Mouse (Mus musculus): Measurements from ENCODE around the gene Lrrc10. TPM values are rescaled to one million over a fixed set of nuclear protein-coding genes. Genes with fewer than 3 reads are reported as not detected.
"Not testable (repeated sequence)": the region's sequence is repeated elsewhere in the genome, so short reads cannot be mapped to it uniquely, and the experiment has no call there.

Gene Lrrc10
- polyA plus RNA-seq, 1 experiment from 2014 or later, result not detected

DNA sequence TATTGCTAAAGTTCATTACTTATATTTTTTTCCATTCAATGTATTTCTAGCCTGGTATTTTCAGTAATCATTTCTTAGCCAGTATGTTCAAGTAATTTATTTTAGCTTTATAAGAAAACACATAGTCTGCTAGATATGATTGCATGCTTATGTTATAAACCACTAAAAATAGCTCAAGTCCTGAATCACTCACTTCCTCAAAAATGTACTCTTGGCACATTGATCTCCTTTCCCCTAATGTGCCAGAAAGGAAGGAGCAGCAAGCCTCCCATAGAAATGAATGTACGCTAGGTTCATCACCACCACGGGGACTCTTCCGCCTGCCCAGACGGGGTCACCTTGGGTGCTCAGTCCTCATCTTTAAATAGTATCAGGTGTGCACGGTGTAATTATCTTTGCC, 30.6 kb upstream of the Lrrc10 start:
- Histone ChIP-seq H3K4me3 (no peak overlapping the region), H3K9me3 (no peaks in the 10 kb centered on the region), H3K4me1 (peaks cover 16% of the 10 kb centered on the region), H3K36me3 (no peaks in the 10 kb centered on the region), H3K27ac (replicated peaks) (no peak overlapping the region), H3K27me3 (0 out of 2 replicates have a peak, but pooled peaks cover 3% of the 10 kb centered on the region), H3K4me2 (replicated peaks) (no peak overlapping the region), H3K9ac (replicated peaks) (no peak overlapping the region)
- no peak for ATAC-seq (ENCODE audit: low FRiP score, low read depth)
- 91% methylated on average over 5 of the region's 5 CpGs for WGBS

DNA sequence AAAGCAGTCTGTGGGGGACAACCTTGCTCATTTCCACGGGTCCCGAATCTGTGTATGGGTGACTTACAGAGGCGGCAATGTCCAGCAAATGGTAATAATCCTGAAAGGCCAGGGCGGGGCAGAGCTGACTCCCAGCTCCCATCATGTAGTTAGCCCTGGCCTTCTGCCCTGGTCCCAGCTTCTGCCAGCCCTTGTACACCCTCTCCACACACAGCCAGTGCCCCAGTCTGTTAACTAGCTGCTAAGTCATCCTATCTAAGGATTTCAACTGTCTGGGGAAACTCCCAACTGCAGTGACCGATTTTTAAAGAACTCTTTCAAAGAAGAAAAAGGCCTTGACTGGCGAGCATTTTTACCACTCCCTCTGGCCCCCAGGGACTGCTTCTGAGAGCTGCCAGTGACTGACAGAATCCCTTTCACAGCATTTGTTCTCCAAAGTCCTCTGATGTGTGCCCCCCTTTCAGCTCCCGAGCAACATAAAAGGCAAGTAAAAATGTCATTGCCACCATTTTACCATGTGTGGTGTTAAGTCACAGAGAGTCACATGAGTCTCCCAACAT, 26.8 kb upstream of the Lrrc10 start:
- Histone ChIP-seq H3K36me3 (no peaks in the 10 kb centered on the region), H3K9ac (replicated peaks) (no peak overlapping the region), H3K27me3 (peaks cover 16% of the 10 kb centered on the region), H3K9me3 (no peaks in the 10 kb centered on the region), H3K27ac (replicated peaks) (no peak overlapping the region), H3K4me2 (replicated peaks) (no peak overlapping the region), H3K4me1 (peaks cover 22% of the 10 kb centered on the region), H3K4me3 (no peak overlapping the region)
- ATAC-seq (ENCODE audit: low FRiP score, low read depth), result no peak
- 51% methylated on average over 7 of the region's 7 CpGs for WGBS

DNA sequence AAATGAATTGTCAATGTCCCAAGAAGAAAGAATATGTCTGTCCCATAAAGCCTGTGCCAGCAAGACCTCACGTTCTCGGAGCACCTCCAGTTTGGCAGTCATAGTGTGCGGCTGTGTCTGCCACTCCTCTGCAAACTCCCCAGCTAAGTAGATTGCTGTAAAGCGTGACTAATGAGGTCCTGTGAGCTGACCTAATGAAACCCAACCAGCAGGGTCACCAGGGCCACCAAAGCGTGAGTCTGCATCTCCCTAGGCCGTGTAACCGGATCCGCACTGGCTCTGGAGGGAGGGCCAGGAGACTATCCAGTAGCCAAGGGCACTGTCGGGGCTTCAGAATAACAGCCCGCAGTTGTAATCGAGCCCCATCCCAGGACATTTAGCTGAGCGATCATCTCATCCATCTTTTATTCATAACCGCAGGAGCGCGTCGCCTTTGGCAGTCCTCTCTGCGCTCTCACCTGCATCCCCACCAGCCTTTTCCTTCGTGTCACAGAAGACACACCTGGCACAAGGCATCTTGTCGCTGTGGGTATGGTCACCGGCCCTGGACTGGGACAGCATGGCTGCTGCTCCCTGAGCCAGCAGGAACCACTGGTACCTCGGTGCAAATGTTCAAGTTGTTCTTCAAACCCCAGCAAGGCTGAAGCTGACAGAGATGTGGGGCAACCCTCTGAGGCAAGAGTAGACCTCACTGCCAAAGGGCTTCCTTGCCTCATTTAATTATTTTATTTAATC, 24.0 kb upstream of the Lrrc10 start:
- Histone ChIP-seq H3K4me1 (peaks cover 17% of the 10 kb centered on the region), H3K27me3 (peaks cover 31% of the 10 kb centered on the region), H3K9ac (replicated peaks) (no peak overlapping the region), H3K27ac (replicated peaks) (no peak overlapping the region), H3K36me3 (no peaks in the 10 kb centered on the region), H3K9me3 (no peaks in the 10 kb centered on the region), H3K4me2 (replicated peaks) (0 out of 2 replicates have a peak overlapping the region, but pooled peaks have one; percentile 11), H3K4me3 (no peak overlapping the region)
- WGBS, result 21% methylated on average over 21 of the region's 21 CpGs
- peak; percentile 70 for ATAC-seq (ENCODE audit: low FRiP score, low read depth)

DNA sequence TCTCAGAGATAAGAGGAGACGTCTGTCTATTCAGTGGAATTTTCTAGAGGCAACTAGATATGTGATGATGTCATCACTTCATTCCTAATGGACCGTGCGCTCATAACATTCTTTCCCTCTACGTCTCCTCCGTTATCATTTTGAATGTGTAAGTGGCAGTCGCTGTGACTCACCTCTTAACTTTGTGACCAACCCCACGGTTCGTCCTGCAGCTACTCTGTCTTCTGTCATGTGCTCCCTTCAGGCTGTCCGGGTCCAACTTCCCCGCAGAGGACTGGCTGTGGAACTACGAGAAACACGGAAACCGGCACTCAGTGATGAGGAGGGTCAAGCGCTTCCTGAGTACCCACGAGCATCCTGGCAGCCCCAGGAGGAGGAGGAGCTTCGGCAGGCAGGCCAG, 21.4 kb upstream of the Lrrc10 start:
- H3K9ac ChIP-seq (replicated peaks), result no peak overlapping the region
- H3K36me3 ChIP-seq, result no peaks in the 10 kb centered on the region
- H3K9me3 ChIP-seq, result no peaks in the 10 kb centered on the region
- ATAC-seq (ENCODE audit: low FRiP score, low read depth), result no peak
- H3K4me2 ChIP-seq (replicated peaks), result no peak overlapping the region
- H3K4me1 ChIP-seq, result peaks cover 8% of the 10 kb centered on the region
- 70% methylated on average over 16 of the region's 16 CpGs for WGBS
- H3K27ac ChIP-seq (replicated peaks), result no peak overlapping the region
- no peak overlapping the region for H3K4me3 ChIP-seq
- peaks cover 31% of the 10 kb centered on the region for H3K27me3 ChIP-seq

DNA sequence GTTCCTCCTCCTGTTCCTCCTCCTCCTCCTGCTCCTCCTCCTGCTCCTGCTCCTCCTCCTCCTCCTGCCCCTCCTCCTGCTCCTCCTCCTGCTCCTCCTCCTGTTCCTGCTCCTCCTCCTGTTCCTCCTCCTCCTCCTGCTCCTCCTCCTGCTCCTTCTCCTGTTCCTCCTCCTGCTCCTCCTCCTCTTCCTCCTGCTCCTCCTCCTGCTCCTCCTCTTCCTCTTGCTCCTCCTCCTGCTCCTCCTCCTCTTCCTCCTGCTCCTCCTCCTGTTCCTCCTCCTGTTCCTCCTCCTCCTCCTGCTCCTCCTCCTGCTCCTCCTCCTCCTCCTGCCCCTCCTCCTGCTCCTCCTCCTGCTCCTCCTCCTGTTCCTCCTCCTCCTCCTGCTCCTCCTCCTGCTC, 19.4 kb upstream of the Lrrc10 start:
- H3K36me3 ChIP-seq; H3K4me1 ChIP-seq; H3K4me2 ChIP-seq (replicated peaks); H3K9me3 ChIP-seq; H3K4me3 ChIP-seq; H3K27ac ChIP-seq (replicated peaks); H3K9ac ChIP-seq (replicated peaks); ATAC-seq (ENCODE audit: low FRiP score, low read depth): not testable (repeated sequence)
- H3K27me3 ChIP-seq, result peaks cover 31% of the 10 kb centered on the region

DNA sequence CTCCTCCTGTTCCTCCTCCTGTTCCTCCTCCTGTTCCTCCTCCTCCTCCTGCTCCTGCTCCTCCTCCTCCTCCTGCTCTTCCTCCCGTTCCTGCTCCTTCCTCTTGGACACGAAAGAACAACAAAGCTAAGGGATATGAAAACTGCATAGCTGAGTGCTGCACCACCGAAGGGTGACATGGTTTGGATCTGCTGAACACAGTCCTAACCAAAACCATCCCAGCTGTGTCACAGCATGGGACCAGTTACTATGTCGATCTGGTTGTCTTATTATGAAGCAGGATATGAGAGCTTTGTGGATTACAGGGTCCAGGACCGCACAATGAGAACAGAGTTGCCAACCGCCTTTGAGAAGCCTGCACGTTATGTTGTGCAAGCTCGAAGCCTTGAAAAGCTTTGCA, 19.0 kb upstream of the Lrrc10 start:
- Histone ChIP-seq H3K27me3 (peaks cover 28% of the 10 kb centered on the region), H3K4me1 (peaks cover 2% of the 10 kb centered on the region), H3K9me3 (no peaks in the 10 kb centered on the region), H3K9ac (replicated peaks) (no peak overlapping the region), H3K27ac (replicated peaks) (no peak overlapping the region), H3K36me3 (no peaks in the 10 kb centered on the region), H3K4me2 (replicated peaks) (no peak overlapping the region), H3K4me3 (no peak overlapping the region)
- 80% methylated on average over 8 of the region's 8 CpGs for WGBS
- no peak for ATAC-seq (ENCODE audit: low FRiP score, low read depth)

DNA sequence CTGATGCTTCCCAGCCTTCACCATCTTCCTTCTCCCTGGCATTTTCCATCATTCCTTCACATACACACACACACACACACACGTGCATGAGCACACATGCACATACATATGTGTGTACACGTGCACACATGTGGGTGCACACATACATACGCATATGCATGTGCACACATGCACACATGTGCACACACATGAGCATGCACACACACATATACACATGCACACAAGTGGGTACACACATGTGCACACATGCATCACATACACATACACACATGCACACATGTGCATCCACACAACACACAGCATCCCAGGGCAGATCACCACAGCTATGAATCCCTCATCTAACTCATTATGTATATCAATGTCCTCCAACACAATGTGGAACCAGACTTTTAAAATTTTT, 14.0 kb upstream of the Lrrc10 start:
- no peaks in the 10 kb centered on the region for H3K27me3 ChIP-seq
- no peaks in the 10 kb centered on the region for H3K36me3 ChIP-seq
- H3K27ac ChIP-seq (replicated peaks), result no peak overlapping the region
- WGBS, result 89% methylated on average over 3 of the region's 3 CpGs
- H3K4me1 ChIP-seq, result peaks cover 6% of the 10 kb centered on the region; the same call in 1 of the 2 replicates
- H3K4me2 ChIP-seq (replicated peaks), result no peak overlapping the region
- H3K9ac ChIP-seq (replicated peaks), result no peak overlapping the region
- no peak for ATAC-seq (ENCODE audit: low FRiP score, low read depth)
- H3K4me3 ChIP-seq, result no peak overlapping the region
- no peaks in the 10 kb centered on the region for H3K9me3 ChIP-seq

DNA sequence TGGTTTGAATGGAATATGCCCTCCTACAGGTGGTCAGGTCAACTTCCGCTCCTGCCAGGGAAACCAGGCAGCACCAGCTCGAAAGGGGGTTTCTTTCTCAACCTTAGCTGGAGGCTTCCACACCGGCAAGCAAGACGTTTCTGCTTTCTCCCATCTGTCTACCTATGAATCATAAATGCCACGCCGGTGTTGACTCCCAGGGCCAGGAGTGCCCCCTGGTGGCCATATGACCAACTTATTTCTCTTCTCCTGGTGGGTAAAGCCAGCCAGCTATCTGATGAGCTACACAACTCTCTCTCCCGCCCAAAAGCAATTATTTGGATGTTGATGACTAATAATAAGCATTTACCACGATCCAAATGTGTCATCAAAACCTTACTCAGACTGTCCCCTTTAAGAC, 11.4 kb upstream of the Lrrc10 start:
- no peak for ATAC-seq (ENCODE audit: low FRiP score, low read depth)
- no peaks in the 10 kb centered on the region for H3K27me3 ChIP-seq
- H3K4me2 ChIP-seq (replicated peaks), result no peak overlapping the region
- no peak overlapping the region for H3K4me3 ChIP-seq
- no peaks in the 10 kb centered on the region for H3K36me3 ChIP-seq
- 25% methylated on average over 8 of the region's 8 CpGs for WGBS
- H3K9me3 ChIP-seq, result no peaks in the 10 kb centered on the region
- no peak overlapping the region for H3K9ac ChIP-seq (replicated peaks)
- no peak overlapping the region for H3K27ac ChIP-seq (replicated peaks)
- peaks cover 6% of the 10 kb centered on the region; the same call in 1 of the 2 replicates for H3K4me1 ChIP-seq

DNA sequence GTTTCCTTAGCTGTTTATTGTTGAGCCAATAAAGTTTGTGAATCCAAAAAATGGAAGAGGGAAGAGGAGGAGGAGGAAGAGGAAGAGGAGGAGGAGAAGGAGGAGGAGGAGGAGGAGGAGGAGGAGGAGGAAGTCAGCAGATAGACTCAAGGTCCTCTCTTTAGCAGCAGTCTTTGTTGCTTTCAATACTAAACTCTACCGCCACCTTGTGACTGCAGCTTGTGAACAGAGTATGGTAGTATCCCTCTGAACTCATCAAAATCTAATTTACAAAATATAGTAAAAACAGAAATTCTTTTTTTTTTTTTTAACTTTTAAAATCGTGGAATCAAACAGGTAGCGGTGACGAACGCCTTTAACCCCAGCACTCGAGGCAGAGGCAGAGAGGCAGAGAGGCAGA, 4.8 kb upstream of the Lrrc10 start:
- Histone ChIP-seq H3K4me3 (no peak overlapping the region), H3K36me3 (no peaks in the 10 kb centered on the region), H3K27ac (replicated peaks) (no peak overlapping the region), H3K27me3 (0 out of 2 replicates have a peak, but pooled peaks cover 5% of the 10 kb centered on the region), H3K4me2 (replicated peaks) (no peak overlapping the region), H3K4me1 (peaks cover 7% of the 10 kb centered on the region; the same call in 1 of the 2 replicates), H3K9ac (replicated peaks) (no peak overlapping the region), H3K9me3 (no peaks in the 10 kb centered on the region)
- 66% methylated on average over 6 of the region's 6 CpGs for WGBS
- ATAC-seq (ENCODE audit: low FRiP score, low read depth), result no peak

DNA sequence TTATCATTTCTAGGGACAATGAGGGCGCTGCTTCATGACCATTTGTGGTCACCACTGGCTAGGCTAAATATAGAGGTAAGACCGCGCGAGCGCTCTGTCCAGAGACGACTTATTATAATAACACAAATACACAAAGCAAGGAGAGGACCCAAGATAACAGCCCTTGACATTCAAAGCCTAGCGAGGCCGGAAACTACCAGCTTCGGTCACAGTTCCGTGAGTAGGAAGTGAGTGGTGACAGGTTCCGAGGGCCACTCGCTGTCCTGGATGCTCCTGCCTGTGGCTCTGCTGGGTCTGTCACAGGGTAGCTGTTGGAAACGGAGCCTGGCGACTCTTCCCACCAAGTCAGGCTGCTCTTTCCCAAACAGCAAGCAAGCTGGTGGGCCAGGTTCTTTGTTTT, 2.8 kb upstream of the Lrrc10 start:
- 90% methylated on average over 14 of the region's 14 CpGs for WGBS
- ATAC-seq (ENCODE audit: low FRiP score, low read depth), result no peak
- no peak overlapping the region for H3K9ac ChIP-seq (replicated peaks)
- H3K27me3 ChIP-seq, result 0 out of 2 replicates have a peak, but pooled peaks cover 5% of the 10 kb centered on the region
- no peak overlapping the region for H3K27ac ChIP-seq (replicated peaks)
- no peaks in the 10 kb centered on the region for H3K36me3 ChIP-seq
- no peak overlapping the region for H3K4me3 ChIP-seq
- H3K4me1 ChIP-seq, result peaks cover 11% of the 10 kb centered on the region; the same call in 1 of the 2 replicates
- H3K9me3 ChIP-seq, result no peaks in the 10 kb centered on the region
- no peak overlapping the region for H3K4me2 ChIP-seq (replicated peaks)

DNA sequence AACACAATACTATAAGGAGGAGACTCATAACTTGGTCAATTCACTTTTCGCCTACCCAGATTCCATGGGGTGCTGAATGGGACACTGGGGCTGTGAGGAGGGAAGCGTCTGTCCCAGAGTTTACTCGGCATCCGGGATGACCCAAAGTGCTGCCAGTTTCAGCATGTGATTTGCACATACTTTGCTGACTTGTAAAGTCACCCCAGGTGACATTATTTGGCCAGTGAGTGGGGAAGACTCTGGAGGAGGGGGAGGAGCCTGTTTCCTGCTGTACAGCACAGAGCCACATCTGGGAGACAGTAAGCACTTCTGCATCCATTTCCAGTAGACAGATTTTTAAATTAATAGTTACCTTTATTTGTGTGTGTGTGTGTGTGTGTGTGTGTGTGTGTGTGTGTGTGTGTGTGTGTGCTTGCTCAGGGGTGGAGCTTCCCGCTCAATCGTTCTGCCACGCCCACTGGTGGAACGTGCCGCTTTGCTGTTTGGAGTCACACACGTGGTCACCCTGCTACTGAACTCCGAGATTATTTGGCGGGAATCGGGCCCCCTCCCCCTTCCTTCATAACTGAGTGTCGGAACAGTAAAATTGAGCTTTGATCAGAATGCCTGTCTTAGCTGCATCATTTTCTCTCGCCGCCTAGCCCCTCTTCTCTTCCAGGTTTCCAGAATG, 1.5 kb upstream of the Lrrc10 start:
- H3K9me3 ChIP-seq; H3K27me3 ChIP-seq; H3K4me2 ChIP-seq (replicated peaks); H3K9ac ChIP-seq (replicated peaks); H3K27ac ChIP-seq (replicated peaks); ATAC-seq (ENCODE audit: low FRiP score, low read depth); H3K36me3 ChIP-seq; H3K4me3 ChIP-seq: not testable (repeated sequence)
- H3K4me1 ChIP-seq, result peaks cover 11% of the 10 kb centered on the region; the same call in 1 of the 2 replicates
- 66% methylated on average over 14 of the region's 16 CpGs for WGBS

DNA sequence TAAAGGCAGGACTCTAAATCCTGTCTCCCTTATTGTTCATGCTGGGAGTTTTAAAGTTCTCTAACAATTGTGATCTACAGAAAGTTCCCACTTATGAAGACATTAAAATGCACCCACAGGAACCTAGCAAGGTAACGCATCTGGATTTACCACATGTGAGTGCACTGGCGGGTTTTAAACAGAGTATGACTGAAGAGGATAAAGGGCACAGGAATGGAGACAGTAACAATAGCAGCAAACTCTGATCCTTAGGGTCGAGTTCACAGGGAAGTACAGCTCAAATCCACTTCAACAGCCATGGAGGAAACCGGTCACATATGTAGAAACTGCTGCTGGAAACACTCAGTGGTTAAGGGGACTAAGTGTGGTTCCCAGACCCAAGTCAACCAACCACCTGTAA, 4.1 kb downstream of the Lrrc10 start:
- Histone ChIP-seq H3K9me3 (no peaks in the 10 kb centered on the region), H3K4me2 (replicated peaks) (no peak overlapping the region), H3K4me1 (peaks cover 11% of the 10 kb centered on the region; the same call in 1 of the 2 replicates), H3K4me3 (no peak overlapping the region), H3K27me3 (no peaks in the 10 kb centered on the region), H3K9ac (replicated peaks) (no peak overlapping the region), H3K36me3 (peaks cover 60% of the 10 kb centered on the region), H3K27ac (replicated peaks) (no peak overlapping the region)
- ATAC-seq (ENCODE audit: low FRiP score, low read depth), result no peak
- 75% methylated on average over 4 of the region's 4 CpGs for WGBS
